Mouse (Mus musculus) gastrocnemius, postnatal 36 days (tissue): ENCODE measurements around the gene Mrps34. TPM values are rescaled to one million over a fixed set of nuclear protein-coding genes. Genes with fewer than 3 reads are reported as not detected.
A peak's percentile ranks its signal among the peaks of the same experiment; 100 is the strongest.

Experiments used
- DNase-seq, 2 experiments: peaks; one replicate each; pipeline ENCODE4 v3.0.0; 2022
- intact Hi-C: fragments of 180-260 bp; cut with DNase I; formaldehyde crosslinking; loops from one replicate; pipeline ENCODE4 v1.15.1; 2025
- total RNA-seq, 2 experiments: library from RNA; stranded (reverse); gene quantifications; 2 replicates each; pipeline ENCODE4 v1.2.3; 2021

The Mrps34 gene
- total RNA-seq, 2 experiments from 2014 or later, result 84.6 to 90.2 TPM

DNA sequence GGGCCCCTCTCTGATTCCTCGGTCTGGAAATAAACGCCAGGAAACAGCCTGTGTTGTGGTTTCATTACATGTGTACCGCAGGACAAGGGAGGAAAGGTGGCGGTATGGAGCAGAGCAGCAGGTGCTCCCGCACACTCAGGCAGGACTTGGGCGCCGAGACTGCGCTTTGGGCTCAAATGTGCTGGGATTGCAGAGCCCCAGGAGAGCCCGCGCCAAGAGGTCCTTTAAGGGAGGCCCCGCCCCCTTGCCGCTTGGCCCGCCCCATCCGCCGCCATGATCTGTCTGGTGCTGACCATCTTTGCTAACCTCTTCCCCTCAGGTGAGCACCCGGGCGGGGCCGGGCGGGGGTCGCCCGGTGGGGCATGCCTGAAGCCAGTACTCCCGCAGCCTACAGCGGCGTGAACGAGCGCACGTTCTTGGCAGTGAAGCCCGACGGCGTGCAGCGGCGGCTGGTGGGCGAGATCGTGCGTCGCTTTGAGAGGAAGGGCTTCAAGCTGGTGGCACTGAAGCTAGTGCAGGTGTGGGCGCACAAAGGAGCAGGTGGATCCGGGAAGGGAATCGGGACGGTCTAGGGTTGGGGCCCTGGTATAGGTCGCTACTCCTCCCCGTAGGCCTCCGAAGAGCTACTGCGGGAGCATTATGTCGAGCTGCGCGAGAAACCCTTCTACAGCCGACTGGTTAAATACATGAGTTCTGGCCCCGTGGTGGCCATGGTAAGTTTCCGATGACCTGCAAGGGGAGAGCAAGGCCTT, 1.5 kb downstream of the Mrps34 start, which contains the start of gene Nme3:
Nme3 (plus strand) TSS at position 260 of the 752 bp plus-strand sequence.
- peak; percentile 55 to 61 for DNase-seq

DNA sequence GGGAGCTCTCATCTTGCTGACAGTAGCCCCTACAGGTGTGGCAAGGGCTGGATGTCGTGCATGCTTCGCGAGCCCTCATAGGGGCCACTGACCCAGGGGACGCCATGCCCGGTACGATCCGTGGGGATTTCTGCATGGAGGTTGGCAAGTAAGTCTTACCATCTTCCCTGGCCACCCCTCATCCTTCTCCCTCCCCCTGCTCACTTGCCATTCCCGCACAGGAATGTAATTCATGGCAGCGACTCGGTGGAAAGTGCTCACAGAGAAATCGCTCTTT, 2.0 kb downstream of the Mrps34 start:
- no peak for DNase-seq
- intact Hi-C loops, result loop anchor here (10.0 kb wide), 1 partner anchor 928 kb away; the partner anchor contains the start of genes Jmjd8 and Wdr24

More for the DNA sequence above, 1.5 kb downstream of the Mrps34 start, which contains the start of gene Nme3:
- intact Hi-C loops, result loop anchor here (10.0 kb wide), 1 partner anchor 928 kb away; the partner anchor contains the start of genes Jmjd8 and Wdr24

GRCm38 (mm10) chr17:24897600-24897999, 2.7 kb downstream of the Mrps34 start:
- intact Hi-C loops, result loop anchor here (10.0 kb wide), 1 partner anchor 927 kb away; the partner anchor contains the start of genes Jmjd8 and Wdr24
- no peak for DNase-seq

- DNase-seq, result no peak
- intact Hi-C loops, result loop anchor here (10.0 kb wide), 1 partner anchor 927 kb away; the partner anchor contains the start of genes Jmjd8 and Wdr24
Observed at GRCm38 (mm10) chr17:24898041-24898854, 3.3 kb downstream of the Mrps34 start.

- DNase-seq, result no peak
- intact Hi-C loops, result loop anchor here (10.0 kb wide), 1 partner anchor 926 kb away; the partner anchor contains the start of genes Jmjd8 and Wdr24
Observed at GRCm38 (mm10) chr17:24899153-24899552, 4.2 kb downstream of the Mrps34 start.

DNA sequence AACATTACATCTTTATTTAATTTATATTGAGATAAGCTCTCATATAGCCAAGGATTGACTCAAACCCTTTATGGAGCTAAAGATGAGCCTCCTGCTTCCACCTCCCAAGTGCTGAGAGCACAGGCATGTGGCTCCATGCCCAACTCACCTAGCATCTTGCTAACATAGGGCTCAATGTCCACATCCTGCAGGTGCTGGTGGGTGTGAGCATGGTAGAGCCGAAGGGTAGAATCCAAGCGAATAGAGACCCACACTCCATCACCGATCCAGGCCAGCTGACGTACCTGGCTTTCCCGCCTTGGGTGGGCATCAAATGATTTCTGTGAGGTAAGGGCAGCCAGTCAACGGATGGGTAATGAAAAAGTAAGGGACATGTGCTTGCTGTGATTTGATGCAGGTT, 5.1 kb downstream of the Mrps34 start:
- no peak for DNase-seq
- intact Hi-C loops, result loop anchor here (5.0 kb wide), 1 partner anchor 158 kb away; no protein-coding TSS in a partner anchor

- intact Hi-C loops, result loop anchor here (5.0 kb wide), 1 partner anchor 160 kb away; no protein-coding TSS in a partner anchor
Observed at GRCm38 (mm10) chr17:24902124-24902523, 7.2 kb downstream of the Mrps34 start.

GRCm38 (mm10) chr17:24902671-24903474, 8.0 kb downstream of the Mrps34 start:
- intact Hi-C loops, result loop anchor here (5.0 kb wide), 1 partner anchor 161 kb away; no protein-coding TSS in a partner anchor
- no peak for DNase-seq

More at GRCm38 (mm10) chr17:24902124-24902523, 7.2 kb downstream of the Mrps34 start:
- no peak for DNase-seq

DNA sequence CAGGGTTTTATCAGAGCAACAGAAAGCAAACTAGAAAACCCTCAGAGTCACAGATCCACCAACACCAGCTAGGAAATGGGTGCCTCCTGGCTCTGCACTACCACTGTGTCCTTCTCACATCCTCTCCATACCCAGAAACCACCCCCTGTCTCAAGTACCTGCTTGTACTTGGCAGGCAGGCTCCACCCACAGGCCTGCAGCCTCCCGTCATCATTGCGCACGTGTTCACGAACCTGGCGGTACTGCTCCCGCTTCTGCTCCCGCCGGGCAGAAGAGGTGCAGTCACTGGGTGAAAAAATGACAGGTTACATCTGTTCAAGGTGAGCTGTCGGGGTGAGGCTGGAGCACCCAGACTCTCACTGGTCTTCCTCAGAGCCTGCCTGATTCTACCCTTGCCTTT, 8.9 kb downstream of the Mrps34 start:
- DNase-seq, result no peak
- intact Hi-C loops, result loop anchor here (5.0 kb wide), 1 partner anchor 161 kb away; no protein-coding TSS in a partner anchor

DNA sequence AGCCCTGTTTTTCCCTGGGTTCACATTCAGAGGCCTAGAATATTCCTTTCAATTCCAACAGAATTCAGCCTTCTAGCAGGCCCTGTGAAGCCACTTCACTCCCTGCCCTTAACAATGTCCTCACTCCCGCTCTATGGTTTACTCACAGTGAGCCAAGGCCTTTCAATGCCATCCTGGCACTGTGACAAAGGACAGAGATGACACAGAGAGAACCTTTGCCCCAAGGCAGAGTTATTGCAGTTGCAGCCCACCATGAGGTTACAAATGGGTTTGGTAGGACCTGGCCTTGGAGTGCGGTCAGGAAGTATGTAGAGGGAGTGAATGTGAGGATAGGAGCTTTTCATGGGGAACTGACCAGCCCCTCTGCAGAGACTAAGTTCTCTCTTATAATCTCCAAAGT, 12.7 kb downstream of the Mrps34 start:
- DNase-seq, result no peak

GRCm38 (mm10) chr17:24913984-24914383, 19.1 kb downstream of the Mrps34 start:
- DNase-seq, result no peak
- intact Hi-C loops, result no loop called here

More for the DNA sequence above, 12.7 kb downstream of the Mrps34 start:
- intact Hi-C loops, result no loop called here

DNA sequence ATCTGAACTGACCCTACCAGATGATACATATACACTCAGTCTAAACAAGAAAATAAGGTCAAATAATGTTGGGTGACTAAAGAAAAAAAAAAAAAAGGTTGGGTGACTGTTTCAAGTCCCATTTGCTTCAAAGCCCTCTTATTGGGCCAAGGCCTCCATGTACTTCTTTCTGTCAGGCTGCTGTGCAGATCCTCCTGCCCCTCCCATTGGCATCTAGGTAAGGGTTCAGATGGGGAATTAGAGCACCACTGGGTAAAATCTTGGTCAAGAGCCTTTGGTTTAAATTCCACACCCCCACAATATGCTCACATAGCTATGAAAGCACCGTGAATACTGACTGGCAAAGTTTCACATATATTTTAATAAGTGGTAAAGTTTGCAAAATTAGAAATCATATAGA, 28.3 kb downstream of the Mrps34 start:
- intact Hi-C loops, result no loop called here
- no peak for DNase-seq

- intact Hi-C loops, result no loop called here
- DNase-seq, result no peak
Observed at GRCm38 (mm10) chr17:24929506-24929905, 34.6 kb downstream of the Mrps34 start.

DNA sequence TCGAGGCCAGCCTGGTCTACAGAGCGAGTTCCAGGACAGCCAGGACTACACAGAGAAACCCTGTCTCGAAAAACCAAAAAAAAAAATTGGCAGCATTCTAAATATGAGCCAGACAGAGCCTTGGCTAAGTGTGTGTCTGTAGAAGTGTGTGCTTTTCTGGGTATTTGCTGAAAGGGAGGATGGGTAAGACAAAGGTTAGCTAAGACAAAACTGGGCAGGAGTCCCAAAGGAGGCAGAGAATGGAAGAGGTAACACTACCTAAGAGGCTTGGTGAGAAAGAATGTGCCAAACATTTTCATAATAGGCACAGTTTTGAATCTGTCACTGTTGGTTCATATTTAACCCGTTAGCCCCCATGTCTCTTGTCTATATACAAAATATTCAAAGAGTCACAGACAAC, 37.5 kb downstream of the Mrps34 start:
- intact Hi-C loops, result no loop called here
- no peak for DNase-seq

GRCm38 (mm10) chr17:24933163-24933562, 38.2 kb downstream of the Mrps34 start:
- intact Hi-C loops, result no loop called here
- DNase-seq, result no peak

DNA sequence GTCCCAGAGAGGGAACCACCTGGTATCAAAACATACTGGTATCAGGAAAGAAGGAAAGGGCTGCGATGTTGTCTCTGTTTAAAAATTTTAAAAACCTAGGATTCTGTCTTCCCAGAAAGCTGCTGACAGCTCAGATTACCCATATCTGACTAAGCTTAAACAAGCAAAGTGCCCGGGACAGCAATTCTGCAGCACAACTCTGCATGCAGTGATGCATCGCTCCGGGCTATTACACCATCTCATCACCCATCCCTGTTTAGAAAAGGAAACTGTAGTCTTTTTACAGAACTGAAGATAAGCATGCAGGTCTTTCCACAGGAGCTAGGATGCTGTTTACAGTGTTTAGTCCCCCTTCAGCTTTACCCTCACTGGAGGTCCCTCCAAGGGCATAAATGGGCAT, 40.0 kb downstream of the Mrps34 start:
- intact Hi-C loops, result loop anchor here (5.0 kb wide), 1 partner anchor 77 kb away; no protein-coding TSS in a partner anchor
- no peak for DNase-seq

GRCm38 (mm10) chr17:24935666-24936065, 40.8 kb downstream of the Mrps34 start:
- intact Hi-C loops, result loop anchor here (5.0 kb wide), 1 partner anchor 77 kb away; no protein-coding TSS in a partner anchor
- DNase-seq, result no peak

GRCm38 (mm10) chr17:24936259-24937237, 41.6 kb downstream of the Mrps34 start, which contains the start of gene Mapk8ip3:
Mapk8ip3 (minus strand) TSS chr17:24936977.
- peak; percentile 94 to 96 for DNase-seq
- intact Hi-C loops, result loop anchor here (5.0 kb wide), 1 partner anchor 76 kb away; no protein-coding TSS in a partner anchor
